Mouse (Mus musculus) forebrain, embryonic 10.5 days (tissue): ENCODE results near the gene Pitx2. TPM values are rescaled to one million over a fixed set of nuclear protein-coding genes. Genes with fewer than 3 reads are reported as not detected.

Experiments used
- DNase-seq: peaks from one replicate; pipeline ENCODE4 v3.0.0-alpha.2; 2017; ENCODE audit warnings: low spot score; ENCODE audit errors: extremely low spot score
- H3K27ac ChIP-seq: fragments of 300-500 bp; sonication (generic); 2 replicates; pipeline ENCODE4 v1.5.1; 2016; ENCODE audit warnings: mild to moderate bottlenecking
- H3K27me3 ChIP-seq: fragments of 300-500 bp; sonication (generic); 2 replicates; pipeline ENCODE4 v1.6.1; 2016; ENCODE audit warnings: mild to moderate bottlenecking; ENCODE audit not compliant: poor library complexity, severe bottlenecking
- H3K36me3 ChIP-seq: fragments of 300-500 bp; sonication (generic); replicated peaks from 2 replicates; pipeline ENCODE4 v1.6.1; 2016; ENCODE audit warnings: mild to moderate bottlenecking, moderate library complexity
- H3K4me1 ChIP-seq: fragments of 300-500 bp; sonication (generic); 2 replicates; pipeline ENCODE4 v1.6.1; 2016
- H3K4me3 ChIP-seq: fragments of 300-500 bp; sonication (generic); 2 replicates; pipeline ENCODE4 v1.5.1; 2016; ENCODE audit warnings: mild to moderate bottlenecking, moderate library complexity
- H3K9me3 ChIP-seq: fragments of 300-500 bp; sonication (generic); 2 replicates; pipeline ENCODE4 v1.6.1; 2016; ENCODE audit warnings: mild to moderate bottlenecking, moderate library complexity
- WGBS: fragments of 180-500 bp; shearing (Covaris S2); methylation state at CpG from one replicate; pipeline ENCODE4 v1.1.7; 2016; 5-methylcytosine and 5-hydroxymethylcytosine counted together
- polyA plus RNA-seq: library from polyadenylated mRNA; unstranded; fragments of >200 nt; fragmentation: Nextera tagmentation; extraction: Ambion mirVana; gene quantifications from 2 replicates; pipeline ENCODE4 v1.2.1, GENCODE M21; 2016

Gene Pitx2
- polyA plus RNA-seq, 1 experiment from 2014 or later, result 11.1 TPM

DNA sequence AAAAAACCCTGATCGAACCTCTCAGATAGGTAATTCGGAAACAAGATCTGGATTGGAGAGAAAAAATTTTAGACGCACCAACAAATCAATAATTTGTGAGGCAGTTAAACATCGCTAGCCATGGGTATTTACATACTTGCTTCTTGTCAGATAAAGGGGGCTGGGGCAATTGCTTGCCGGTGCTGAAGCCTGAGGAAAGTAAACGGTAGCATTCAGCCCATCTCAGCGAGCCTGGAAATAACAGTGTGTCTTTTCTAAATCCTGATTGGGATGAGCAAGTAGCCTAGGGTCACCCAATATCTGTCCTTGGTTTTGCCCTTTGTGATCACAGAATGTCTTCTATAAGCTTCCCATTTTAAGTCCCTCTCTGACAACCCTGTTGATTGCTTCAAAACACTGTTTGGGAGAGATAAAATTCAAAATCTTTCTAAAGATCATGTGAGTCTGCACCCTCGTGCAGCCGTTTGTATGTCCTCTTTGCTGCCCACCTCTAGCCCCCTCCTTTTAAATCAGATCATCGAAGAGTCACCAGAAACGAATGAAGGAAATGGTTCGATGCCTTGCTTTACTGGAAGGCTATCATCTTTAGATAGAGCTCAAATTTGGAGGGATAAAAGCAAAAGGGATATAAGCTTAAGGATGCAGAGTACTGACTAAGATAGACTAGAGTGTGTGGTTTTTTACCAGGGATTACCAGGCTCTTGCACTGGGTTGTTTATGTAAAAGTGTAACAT lies 3.7 kb upstream of the Pitx2 start:
- H3K4me3 ChIP-seq, result no peak overlapping the region
- no peak overlapping the region for H3K27ac ChIP-seq
- 2% methylated on average over 12 of the region's 12 CpGs for WGBS
- DNase-seq, result no peak
- no peaks in the 10 kb centered on the region for H3K9me3 ChIP-seq
- peaks cover 98% of the 10 kb centered on the region for H3K27me3 ChIP-seq
- no peaks in the 10 kb centered on the region for H3K36me3 ChIP-seq
- peaks cover 33% of the 10 kb centered on the region for H3K4me1 ChIP-seq

- H3K9me3 ChIP-seq, result no peaks in the 10 kb centered on the region
- no peak overlapping the region for H3K27ac ChIP-seq
- H3K27me3 ChIP-seq, result peaks cover 99% of the 10 kb centered on the region
- under 1% methylated on average over 10 of the region's 10 CpGs for WGBS
- H3K4me1 ChIP-seq, result peaks cover 33% of the 10 kb centered on the region
- no peak for DNase-seq
- no peaks in the 10 kb centered on the region for H3K36me3 ChIP-seq
- no peak overlapping the region; the same call in 1 of the 2 replicates for H3K4me3 ChIP-seq
Observed at GRCm38 (mm10) chr3:129196550-129196919, 3.1 kb upstream of the Pitx2 start.

DNA sequence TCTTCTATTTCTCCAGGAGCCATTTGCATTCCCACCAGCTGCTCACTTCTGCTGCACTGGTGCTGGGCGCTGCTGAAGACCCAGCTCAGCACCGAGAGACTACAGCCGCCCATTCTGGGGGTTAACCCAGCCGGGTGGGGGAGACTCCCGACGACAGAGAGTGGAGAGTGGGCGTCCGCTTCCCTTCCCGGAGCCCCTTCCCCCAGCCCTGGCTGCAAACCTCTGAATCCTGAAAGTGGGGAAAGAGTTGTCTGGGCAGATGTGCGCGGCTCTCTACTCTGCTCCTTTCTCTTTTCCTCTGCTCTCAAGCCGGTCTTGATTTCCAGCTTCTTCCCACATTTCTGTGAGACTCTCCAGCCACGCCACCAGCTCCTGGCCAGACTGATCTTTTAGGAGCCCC lies 2.6 kb upstream of the Pitx2 start:
- Histone ChIP-seq H3K27ac (no peak overlapping the region), H3K4me3 (no peak overlapping the region; the same call in 1 of the 2 replicates), H3K27me3 (peaks cover 99% of the 10 kb centered on the region), H3K4me1 (peaks cover 33% of the 10 kb centered on the region), H3K36me3 (no peaks in the 10 kb centered on the region), H3K9me3 (no peaks in the 10 kb centered on the region)
- DNase-seq, result peak; percentile 43
- 0% methylated on average over 13 of the region's 13 CpGs for WGBS

- 1% methylated on average over 16 of the region's 16 CpGs for WGBS
- H3K4me1 ChIP-seq, result peaks cover 39% of the 10 kb centered on the region
- H3K27me3 ChIP-seq, result peaks cover 99% of the 10 kb centered on the region
- H3K9me3 ChIP-seq, result no peaks in the 10 kb centered on the region
- no peak overlapping the region for H3K27ac ChIP-seq
- DNase-seq, result no peak
- no peak overlapping the region for H3K4me3 ChIP-seq
- no peaks in the 10 kb centered on the region for H3K36me3 ChIP-seq
Observed at GRCm38 (mm10) chr3:129197786-129198626, 1.7 kb upstream of the Pitx2 start.

DNA sequence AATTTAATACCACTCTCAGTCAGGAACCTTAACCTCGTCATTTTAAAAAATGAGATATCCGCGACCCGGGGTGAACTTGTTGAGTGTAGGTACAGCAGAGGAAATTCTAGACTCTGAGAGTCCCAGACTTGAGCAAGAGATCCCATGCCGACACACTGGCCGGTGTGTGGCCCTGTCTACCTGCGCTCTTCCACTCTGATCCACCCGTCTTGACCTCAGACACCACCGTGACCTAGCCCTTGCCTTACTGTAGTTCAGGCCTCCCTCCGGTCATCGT lies 1.1 kb upstream of the Pitx2 start:
- H3K36me3 ChIP-seq, result no peaks in the 10 kb centered on the region
- H3K4me3 ChIP-seq, result no peak overlapping the region
- no peak for DNase-seq
- H3K9me3 ChIP-seq, result no peaks in the 10 kb centered on the region
- peaks cover 45% of the 10 kb centered on the region for H3K4me1 ChIP-seq
- under 1% methylated on average over 11 of the region's 11 CpGs for WGBS
- no peak overlapping the region for H3K27ac ChIP-seq
- peaks cover 99% of the 10 kb centered on the region for H3K27me3 ChIP-seq

- under 1% methylated on average over 16 of the region's 16 CpGs for WGBS
- peak overlapping the region; percentile 55 for H3K4me3 ChIP-seq
- DNase-seq, result no peak
- H3K27ac ChIP-seq, result peak overlapping the region; percentile 63; the same call in 1 of the 2 replicates
- peaks cover 51% of the 10 kb centered on the region for H3K4me1 ChIP-seq
- no peaks in the 10 kb centered on the region for H3K9me3 ChIP-seq
- peaks cover 100% of the 10 kb centered on the region for H3K27me3 ChIP-seq
- no peaks in the 10 kb centered on the region for H3K36me3 ChIP-seq
Observed at GRCm38 (mm10) chr3:129199160-129199608, 494 bp upstream of the Pitx2 start.

- H3K27ac ChIP-seq, result no peak overlapping the region; the same call in 1 of the 2 replicates
Observed at GRCm38 (mm10) chr3:129200501-129200890, 818 bp downstream of the Pitx2 start.

GRCm38 (mm10) chr3:129201156-129201555 lies 1.5 kb downstream of the Pitx2 start:
- Histone ChIP-seq H3K4me1 (peaks cover 48% of the 10 kb centered on the region), H3K4me3 (no peak overlapping the region), H3K36me3 (no peaks in the 10 kb centered on the region), H3K27ac (no peak overlapping the region), H3K27me3 (peaks cover 100% of the 10 kb centered on the region), H3K9me3 (no peaks in the 10 kb centered on the region)
- under 1% methylated on average over 3 of the region's 3 CpGs for WGBS
- DNase-seq, result no peak

More at GRCm38 (mm10) chr3:129200501-129200890, 818 bp downstream of the Pitx2 start:
- Histone ChIP-seq H3K4me3 (peak overlapping the region; percentile 55), H3K4me1 (peaks cover 48% of the 10 kb centered on the region), H3K27me3 (peaks cover 100% of the 10 kb centered on the region), H3K36me3 (no peaks in the 10 kb centered on the region), H3K9me3 (no peaks in the 10 kb centered on the region)
- no peak for DNase-seq
- 1% methylated on average over 9 of the region's 9 CpGs for WGBS

DNA sequence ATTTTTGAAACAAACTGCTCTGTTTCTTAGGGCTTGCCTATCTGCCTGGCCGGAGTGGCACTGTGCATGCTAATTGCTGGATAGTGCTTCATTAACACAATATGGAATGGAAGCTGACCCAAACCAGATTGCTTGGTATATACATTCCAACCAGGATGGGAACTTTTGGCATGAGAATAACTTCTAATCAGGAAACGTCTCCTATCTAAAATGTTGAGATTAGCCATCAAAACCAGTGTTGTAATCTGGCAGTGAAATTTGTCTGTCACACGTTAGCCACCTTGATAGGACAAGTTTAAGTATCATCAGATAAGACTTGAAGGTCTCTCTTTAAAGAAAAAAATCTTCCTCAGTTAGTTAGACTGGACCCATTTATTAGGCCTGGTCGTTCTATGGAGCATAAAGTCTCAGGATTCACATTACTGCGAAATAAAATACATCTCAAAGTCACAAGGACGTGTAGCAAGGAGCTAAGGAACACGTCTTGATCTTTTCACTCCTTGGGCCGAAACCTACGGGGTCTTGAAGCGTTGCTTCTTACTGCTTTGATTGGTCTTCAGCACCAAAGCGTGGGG lies 2.1 kb downstream of the Pitx2 start:
- WGBS, result 2% methylated on average over 11 of the region's 11 CpGs
- Histone ChIP-seq H3K36me3 (no peaks in the 10 kb centered on the region), H3K9me3 (no peaks in the 10 kb centered on the region), H3K4me1 (peaks cover 49% of the 10 kb centered on the region), H3K4me3 (no peak overlapping the region), H3K27ac (no peak overlapping the region), H3K27me3 (peaks cover 100% of the 10 kb centered on the region)
- no peak for DNase-seq

DNA sequence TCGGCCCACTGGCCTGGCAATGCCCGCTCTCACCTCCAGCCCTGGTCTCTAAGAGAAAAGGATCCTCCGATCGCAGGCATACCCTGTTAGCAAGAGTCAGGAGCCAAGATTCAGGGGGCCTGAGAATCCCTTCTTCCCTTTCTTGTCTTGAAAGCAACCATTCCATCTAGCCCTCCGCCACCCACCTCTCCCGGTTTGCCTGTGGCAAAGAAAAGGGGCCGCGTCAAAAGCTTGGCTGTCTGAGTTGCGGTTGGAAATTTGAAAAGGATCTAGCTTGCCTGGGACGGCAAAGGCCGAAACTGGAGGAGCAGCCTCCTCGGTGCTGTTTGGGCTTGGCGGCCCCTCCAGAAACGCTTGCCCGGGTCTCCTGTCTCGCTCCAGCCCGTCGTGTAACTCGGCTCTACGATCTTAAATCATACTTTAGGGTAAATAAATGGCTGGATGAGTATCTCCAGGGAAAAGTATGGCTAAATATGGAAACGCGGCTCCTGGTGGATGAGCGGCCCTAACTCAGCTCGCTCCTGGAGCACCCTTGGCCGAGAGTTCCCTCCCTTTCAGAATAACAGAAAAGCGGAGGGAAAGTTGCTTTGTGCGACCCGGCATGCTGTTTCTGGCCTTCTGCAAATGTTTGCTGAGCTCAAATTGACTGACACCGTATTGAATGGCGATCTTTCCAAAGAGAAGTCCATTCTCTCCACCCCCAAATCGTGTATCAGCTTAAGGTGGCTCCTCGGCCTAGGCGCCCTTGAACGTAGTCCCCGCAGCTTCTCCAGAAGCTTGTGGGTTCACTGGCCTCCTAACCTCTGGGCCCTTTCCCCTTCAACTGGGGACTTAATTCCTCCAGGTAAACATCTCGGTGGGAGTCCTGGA lies 3.4 kb downstream of the Pitx2 start:
- WGBS, result under 1% methylated on average over 36 of the region's 36 CpGs

DNA sequence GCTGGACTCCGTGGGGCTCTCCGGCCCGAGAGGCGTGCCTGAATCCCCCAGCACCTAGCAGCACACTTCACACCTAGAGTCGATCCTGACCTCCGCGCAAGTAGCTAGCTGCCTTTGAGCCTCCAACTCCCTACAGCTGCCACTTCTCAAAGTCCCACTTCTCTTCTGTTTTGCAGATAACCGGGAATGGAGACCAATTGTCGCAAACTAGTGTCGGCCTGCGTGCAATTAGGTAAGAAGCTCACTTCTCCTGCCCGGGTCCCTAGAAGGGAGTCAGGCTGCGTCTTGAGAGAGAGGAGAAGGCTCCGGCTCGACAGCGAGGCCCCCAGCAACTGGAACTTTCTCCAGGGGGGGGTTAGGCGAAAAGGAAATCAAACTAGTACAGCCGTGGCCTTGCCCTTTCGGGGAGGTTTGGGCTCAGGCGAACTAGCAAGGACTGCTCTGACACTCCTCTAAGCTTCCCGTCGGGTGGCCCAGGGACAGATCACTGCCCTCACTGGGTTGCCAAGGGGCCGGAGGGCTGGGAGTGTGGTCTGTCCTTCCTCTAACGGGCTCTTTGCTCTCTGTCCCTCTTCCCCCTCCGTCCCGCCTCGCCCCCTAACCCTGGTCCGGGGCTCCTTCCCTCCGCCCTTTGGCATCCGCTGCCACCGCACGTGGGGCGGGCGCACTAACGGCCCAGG lies 4.2 kb downstream of the Pitx2 start:
- under 1% methylated on average over 35 of the region's 35 CpGs for WGBS
- Histone ChIP-seq H3K4me3 (peak overlapping the region; percentile 52), H3K27me3 (peaks cover 100% of the 10 kb centered on the region), H3K36me3 (no peaks in the 10 kb centered on the region), H3K4me1 (peaks cover 48% of the 10 kb centered on the region), H3K27ac (peak overlapping the region; percentile 12; the same call in 1 of the 2 replicates), H3K9me3 (no peaks in the 10 kb centered on the region)
- peak; percentile 60 for DNase-seq

More for the DNA sequence above, 3.4 kb downstream of the Pitx2 start:
- Histone ChIP-seq H3K4me3 (peak overlapping the region; percentile 52), H3K4me1 (peaks cover 49% of the 10 kb centered on the region), H3K27ac (no peak overlapping the region), H3K9me3 (no peaks in the 10 kb centered on the region), H3K36me3 (no peaks in the 10 kb centered on the region), H3K27me3 (peaks cover 100% of the 10 kb centered on the region)
- peak; percentile 53 for DNase-seq
